Mouse (Mus musculus): Measurements from ENCODE around the gene Fam234a. TPM values are rescaled to one million over a fixed set of nuclear protein-coding genes. Genes with fewer than 3 reads are reported as not detected.
A peak's percentile ranks its signal among the peaks of the same experiment; 100 is the strongest.
"Not testable (repeated sequence)": the region's sequence is repeated elsewhere in the genome, so short reads cannot be mapped to it uniquely, and the experiment has no call there.

Gene Fam234a
- polyA plus RNA-seq, 1 experiment: 42.0 TPM

DNA sequence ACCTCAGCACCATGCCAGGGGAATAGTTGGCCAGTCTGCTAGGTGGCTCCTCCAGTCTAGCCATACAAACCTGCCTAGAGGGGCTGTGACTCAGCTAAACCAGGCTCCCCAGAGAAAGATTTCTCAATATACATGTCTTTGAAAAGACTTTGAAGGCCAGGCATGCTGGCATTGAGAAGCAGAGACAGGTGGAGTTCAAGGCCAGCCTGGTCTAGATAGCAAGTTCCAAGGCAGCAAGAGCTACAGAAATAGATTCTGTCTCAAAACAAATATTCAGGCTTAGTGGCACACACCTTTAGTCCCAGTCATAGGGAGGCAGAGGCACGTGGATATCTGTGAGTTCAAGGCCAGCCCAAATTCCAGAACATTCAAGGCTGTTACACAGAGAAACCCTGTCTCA, 37.6 kb downstream of the Fam234a start:
- Histone ChIP-seq H3K4me3 (ENCODE audit: insufficient read depth, low read depth, low read length) (no peak overlapping the region), H3K27ac (replicated peaks; ENCODE audit: low read depth, low read length) (no peak overlapping the region), H3K4me1 (ENCODE audit: control insufficient read depth, insufficient read depth, insufficient read length, low read length) (no peaks in the 10 kb centered on the region)

DNA sequence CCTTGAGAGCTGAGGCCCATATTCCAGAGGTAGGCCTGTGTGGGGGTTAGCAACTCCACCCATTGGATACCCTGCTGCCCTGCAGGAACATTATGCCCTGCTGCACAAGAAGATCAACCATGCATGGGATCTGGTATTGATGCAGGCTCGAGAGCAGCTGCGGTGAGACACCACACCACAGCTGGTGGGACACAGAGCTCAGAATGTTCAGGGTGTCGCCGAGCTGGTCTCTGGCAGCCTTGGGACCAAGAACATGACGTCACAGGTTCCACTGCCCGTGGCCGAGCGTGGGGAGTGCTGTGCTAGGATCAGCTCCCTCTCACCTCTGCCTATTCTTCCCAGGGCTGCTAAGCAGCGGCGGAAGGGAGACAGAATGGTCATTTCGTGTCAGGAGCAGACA, 39.3 kb downstream of the Fam234a start:
- no peaks in the 10 kb centered on the region for H3K4me1 ChIP-seq (ENCODE audit: control insufficient read depth, insufficient read depth, insufficient read length, low read length)
- H3K27ac ChIP-seq (replicated peaks; ENCODE audit: low read depth, low read length): no peak overlapping the region
- H3K4me3 ChIP-seq (ENCODE audit: insufficient read depth, low read depth, low read length): no peak overlapping the region

DNA sequence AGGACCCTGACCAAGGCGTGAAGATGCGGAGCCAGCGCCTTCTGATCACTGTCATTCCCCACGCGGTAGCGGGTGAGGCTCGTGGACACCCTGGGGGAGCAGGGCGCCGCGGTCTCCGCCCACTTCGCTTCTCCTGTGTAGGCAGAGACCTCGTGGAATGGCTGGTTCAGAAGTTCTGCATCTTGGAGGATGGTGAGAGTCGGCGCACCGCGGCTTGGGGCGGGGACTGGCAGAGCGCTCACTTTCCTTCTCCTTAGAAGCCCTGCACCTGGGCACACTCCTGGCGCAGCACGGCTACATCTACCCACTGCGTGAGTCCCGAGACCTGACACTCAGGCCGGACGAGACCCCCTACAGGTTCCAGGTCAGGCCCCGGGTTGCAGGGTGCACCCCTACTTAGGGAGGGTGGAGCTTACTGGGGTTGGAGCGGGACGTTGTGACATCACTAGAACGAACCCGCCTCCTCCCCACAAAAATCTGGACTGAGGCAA, 40.7 kb downstream of the Fam234a start:
- Histone ChIP-seq H3K4me1 (ENCODE audit: control insufficient read depth, insufficient read depth, insufficient read length, low read length) (no peaks in the 10 kb centered on the region), H3K4me3 (ENCODE audit: insufficient read depth, low read depth, low read length) (peak overlapping the region; percentile 31), H3K27ac (replicated peaks; ENCODE audit: low read depth, low read length) (no peak overlapping the region)

DNA sequence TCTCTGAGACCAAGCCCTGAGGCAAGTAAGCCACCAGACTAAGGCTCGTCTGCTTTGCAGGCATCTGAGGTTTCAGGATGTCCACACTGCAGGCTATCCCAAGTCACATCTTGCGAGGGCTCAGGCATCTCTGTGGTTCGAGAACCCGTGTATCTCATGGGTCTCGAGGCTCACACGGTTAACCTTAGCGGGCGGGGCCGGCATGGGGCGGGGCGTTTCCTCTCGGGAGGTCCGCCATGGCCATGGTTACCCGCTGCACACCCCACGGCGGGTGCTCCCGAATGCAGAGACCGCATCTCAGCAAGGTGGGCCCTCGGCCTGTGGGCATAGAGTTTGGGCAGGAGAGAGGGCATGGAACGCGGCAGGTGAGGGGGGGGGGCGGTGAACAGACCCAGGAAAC, 41.3 kb downstream of the Fam234a start, which contains the start of gene Rgs11:
Gene Rgs11 (plus strand): TSS at position 215 of the 400 bp plus-strand sequence.
- Histone ChIP-seq H3K4me1 (ENCODE audit: control insufficient read depth, insufficient read depth, insufficient read length, low read length) (no peaks in the 10 kb centered on the region), H3K4me3 (ENCODE audit: insufficient read depth, low read depth, low read length) (peak within 1 kb of the TSS; percentile 43), H3K27ac (replicated peaks; ENCODE audit: low read depth, low read length) (no peak within 1 kb of the TSS)

DNA sequence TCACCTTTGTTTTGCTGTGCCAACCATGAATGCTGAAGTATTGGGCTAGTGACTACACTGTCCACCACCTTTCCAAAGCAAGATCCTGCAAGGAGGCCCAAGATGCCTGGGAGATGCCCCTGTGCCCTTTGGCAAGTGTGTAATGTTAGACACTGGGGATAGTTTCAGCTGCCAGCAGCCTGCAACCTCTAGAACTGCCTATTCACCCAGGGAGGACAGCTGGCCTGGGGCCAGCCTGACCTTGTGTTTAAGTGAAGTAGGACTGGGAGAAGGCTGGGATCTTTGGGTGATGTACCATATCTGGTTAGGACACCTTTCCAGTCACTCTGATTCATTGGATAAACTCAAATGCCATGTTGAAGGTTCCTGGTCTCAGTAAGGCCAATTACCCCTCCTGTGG, 42.0 kb downstream of the Fam234a start:
- Histone ChIP-seq H3K4me3 (ENCODE audit: insufficient read depth, low read depth, low read length) (no peak overlapping the region), H3K4me1 (ENCODE audit: control insufficient read depth, insufficient read depth, insufficient read length, low read length) (no peaks in the 10 kb centered on the region), H3K27ac (replicated peaks; ENCODE audit: low read depth, low read length) (no peak overlapping the region)

DNA sequence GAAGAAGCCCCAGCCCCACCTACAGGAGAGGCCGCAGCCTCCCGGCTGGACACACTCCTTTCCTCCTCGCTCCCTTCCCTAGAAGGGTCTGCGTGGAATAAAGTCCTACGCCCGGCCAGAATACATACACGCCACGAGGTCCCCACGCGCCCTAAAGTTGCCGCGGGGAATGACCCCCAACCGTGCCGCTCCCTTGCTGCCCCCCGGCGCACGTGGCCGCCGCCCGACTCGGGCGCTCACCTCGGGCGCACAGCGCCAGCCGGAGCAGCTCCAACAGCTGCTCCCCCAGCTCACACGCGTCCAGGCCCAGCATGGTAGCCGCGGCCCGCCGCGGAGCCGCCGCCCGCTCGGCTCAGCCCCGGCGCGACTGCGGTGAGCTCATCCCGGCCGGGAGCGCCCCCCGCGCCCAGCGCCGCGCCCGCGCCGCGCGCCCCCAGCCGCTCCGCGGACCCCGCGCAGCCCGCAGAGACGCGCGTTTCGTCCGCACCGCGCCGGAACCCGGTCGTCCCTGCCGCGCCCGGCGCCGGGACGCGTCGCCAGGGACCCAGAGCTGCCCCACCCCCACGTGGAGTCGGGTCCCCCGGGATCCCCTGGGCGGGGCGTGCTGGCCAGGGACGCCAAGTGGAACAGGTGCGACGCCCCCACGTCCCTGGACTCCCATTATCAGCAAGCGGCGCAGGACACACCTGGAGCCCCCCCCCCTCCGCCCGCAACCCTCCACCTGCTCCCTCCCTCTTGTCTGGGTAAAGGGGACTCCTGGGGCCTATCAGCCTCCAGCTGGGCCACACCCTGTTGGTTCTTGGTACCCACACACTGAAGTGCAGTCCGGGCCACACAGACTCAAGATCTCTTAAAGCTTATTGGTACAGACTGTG, 43.0 kb downstream of the Fam234a start:
- H3K4me1 ChIP-seq (ENCODE audit: control insufficient read depth, insufficient read depth, insufficient read length, low read length): no peaks in the 10 kb centered on the region
- H3K27ac ChIP-seq (replicated peaks; ENCODE audit: low read depth, low read length): no peak overlapping the region
- peak overlapping the region; percentile 44 for H3K4me3 ChIP-seq (ENCODE audit: insufficient read depth, low read depth, low read length)

DNA sequence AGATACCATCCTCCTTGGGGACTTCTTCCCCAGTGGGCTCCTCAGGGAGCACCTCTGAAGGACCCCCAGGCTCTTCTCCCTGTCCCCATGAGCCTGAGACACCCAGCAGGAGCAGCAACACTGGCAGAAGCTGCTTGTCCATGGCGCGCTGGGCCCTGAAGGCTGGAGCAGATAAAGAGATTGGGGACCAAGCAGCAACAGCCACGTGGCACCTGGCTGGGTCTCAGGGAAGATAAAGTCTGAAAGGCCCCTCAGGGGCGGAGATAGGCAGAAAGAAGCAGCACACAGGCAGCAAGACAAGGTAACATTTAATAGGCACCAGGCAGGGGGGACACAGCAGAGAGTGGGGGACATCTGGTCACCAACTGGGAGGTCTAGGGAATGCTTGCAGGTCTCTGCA, 45.1 kb downstream of the Fam234a start, which contains the start of gene Pdia2:
Gene Pdia2 (minus strand): TSS at position 196 of the 400 bp plus-strand sequence.
- no peak within 1 kb of the TSS for H3K27ac ChIP-seq (replicated peaks; ENCODE audit: low read depth, low read length)
- H3K4me1 ChIP-seq (ENCODE audit: control insufficient read depth, insufficient read depth, insufficient read length, low read length): no peaks in the 10 kb centered on the region
- H3K4me3 ChIP-seq (ENCODE audit: insufficient read depth, low read depth, low read length): no peak within 1 kb of the TSS

DNA sequence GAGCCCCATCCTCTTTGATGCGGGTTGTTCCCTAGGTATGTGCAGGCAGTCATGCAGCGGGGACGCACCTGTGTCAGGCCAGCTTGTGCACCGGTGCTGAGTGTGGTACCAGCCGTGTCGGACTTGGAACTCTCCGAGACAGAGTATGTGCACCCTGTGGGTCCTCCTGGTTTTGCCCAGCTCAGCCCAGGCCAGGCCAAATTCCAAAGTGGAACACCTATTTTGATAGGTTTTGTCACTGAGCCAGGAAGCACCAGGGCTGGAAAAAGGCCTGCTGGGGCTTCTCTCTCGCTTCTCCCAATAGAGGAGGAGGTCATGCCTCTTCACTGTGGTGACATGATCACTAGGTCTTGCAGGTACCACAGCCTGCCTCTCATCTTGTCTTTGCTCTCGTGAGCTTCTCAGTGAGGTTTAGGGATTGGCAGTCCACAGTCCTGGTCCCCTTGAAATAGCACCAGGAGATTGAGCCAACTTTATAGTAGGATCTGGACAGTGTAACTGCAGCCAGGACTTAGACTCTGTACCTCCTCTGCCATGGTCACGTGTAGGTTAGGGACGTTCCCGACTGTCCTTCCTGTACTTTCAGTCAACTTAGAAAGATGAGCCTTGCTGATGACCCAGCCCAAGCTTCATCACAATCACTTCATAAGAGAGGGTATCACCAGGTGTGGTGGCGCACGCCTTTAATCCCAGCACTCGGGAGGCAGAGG, 51.4 kb downstream of the Fam234a start:
- Histone ChIP-seq H3K27ac (replicated peaks; ENCODE audit: low read depth, low read length) (no peak overlapping the region), H3K4me1 (ENCODE audit: control insufficient read depth, insufficient read depth, insufficient read length, low read length) (no peaks in the 10 kb centered on the region), H3K4me3 (ENCODE audit: insufficient read depth, low read depth, low read length) (no peak overlapping the region)

DNA sequence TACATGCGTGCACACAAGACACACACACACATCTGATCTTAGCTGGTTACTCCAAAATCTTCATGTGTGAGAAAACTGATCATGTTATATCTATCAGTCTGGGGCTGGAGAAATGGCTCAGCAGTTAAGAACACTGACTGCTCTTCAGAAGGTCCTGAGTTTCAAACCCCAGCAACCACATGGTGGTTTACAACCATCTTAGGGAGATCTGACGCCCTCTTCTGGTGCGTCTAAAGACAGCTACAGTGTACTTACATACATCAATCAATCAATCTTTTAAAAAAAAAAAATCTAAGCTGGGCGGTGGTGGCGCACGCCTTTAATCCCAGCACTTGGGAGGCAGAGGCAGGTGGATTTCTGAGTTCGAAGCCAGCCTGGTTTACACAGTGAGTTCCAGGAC, 52.6 kb downstream of the Fam234a start:
- H3K4me1 ChIP-seq (ENCODE audit: control insufficient read depth, insufficient read depth, insufficient read length, low read length); H3K27ac ChIP-seq (replicated peaks; ENCODE audit: low read depth, low read length); H3K4me3 ChIP-seq (ENCODE audit: insufficient read depth, low read depth, low read length): not testable (repeated sequence)

DNA sequence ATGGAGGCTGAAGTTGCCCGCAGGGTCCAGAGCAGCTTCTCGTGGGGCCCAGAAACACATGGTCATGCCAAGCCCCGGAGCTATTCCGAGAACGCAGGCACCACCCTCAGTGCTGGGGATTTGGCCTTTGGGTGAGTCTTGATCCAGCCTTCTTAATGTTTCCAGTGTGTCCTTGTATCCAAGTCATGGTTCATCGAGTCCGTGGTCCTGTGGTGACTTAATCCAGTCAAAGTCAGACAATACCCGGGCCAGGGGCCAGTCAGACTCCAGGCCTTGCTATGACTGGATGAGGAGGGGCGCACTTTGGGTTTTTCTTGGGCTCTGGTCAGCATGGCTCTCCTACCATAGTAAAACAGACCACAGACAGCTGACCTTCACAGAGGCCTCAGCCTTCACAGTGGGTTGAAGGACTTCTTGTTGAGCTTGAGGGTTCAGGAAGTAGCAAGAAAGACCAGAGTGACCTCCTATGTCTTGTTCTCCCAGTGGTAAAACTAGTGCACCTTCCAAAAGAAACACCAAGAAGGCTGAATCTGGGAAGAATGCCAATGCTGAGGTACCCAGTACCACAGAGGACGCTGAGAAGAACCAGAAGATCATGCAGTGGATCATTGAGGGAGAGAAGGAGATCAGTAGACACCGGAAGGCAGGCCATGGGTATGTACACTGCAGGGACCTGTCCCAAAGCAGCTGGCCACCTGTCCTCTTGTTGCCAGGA, 55.8 kb downstream of the Fam234a start:
- H3K4me3 ChIP-seq (ENCODE audit: insufficient read depth, low read depth, low read length): no peak overlapping the region
- H3K27ac ChIP-seq (replicated peaks; ENCODE audit: low read depth, low read length): no peak overlapping the region
- H3K4me1 ChIP-seq (ENCODE audit: control insufficient read depth, insufficient read depth, insufficient read length, low read length): no peaks in the 10 kb centered on the region

DNA sequence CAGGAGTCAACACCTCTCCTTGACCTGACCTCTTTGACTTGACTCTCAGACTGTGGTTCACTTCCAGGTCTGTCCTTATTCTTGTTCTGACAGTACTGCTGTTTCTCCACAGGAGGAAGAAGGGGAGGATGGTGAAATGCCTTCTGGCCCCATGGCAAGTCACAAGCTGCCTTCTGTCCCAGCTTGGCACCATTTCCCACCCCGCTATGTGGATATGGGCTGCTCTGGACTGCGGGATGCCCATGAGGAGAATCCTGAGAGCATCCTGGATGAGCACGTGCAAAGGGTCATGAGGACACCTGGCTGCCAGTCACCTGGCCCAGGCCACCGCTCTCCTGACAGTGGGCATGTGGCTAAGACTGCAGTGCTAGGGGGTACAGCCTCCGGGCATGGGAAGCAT, 56.5 kb downstream of the Fam234a start:
- Histone ChIP-seq H3K27ac (replicated peaks; ENCODE audit: low read depth, low read length) (no peak overlapping the region), H3K4me3 (ENCODE audit: insufficient read depth, low read depth, low read length) (no peak overlapping the region)

DNA sequence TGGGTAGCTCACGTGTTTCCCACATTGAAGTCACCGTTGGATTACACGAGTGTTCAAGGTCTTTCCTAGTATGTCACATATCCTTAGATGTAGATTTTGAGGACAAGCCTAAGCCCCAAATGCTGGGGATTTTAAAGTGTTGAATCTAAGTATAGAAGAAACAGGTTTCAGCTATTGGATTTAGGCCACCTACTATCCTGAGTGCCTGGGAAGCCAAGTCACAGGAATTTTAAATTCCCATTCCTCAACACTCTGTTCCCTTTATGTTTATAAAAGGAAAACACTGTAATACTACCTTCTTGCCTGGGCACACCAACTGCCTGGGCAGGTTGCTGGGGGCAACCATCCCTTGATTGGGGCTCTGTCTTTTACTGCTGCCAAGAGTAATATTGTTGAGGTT, 62.9 kb downstream of the Fam234a start:
- no peaks in the 10 kb centered on the region for H3K4me1 ChIP-seq (ENCODE audit: control insufficient read depth, insufficient read depth, insufficient read length, low read length)
- no peak overlapping the region for H3K27ac ChIP-seq (replicated peaks; ENCODE audit: low read depth, low read length)
- no peak overlapping the region for H3K4me3 ChIP-seq (ENCODE audit: insufficient read depth, low read depth, low read length)

More for the DNA sequence above, 56.5 kb downstream of the Fam234a start:
- no peaks in the 10 kb centered on the region for H3K4me1 ChIP-seq (ENCODE audit: control insufficient read depth, insufficient read depth, insufficient read length, low read length)

DNA sequence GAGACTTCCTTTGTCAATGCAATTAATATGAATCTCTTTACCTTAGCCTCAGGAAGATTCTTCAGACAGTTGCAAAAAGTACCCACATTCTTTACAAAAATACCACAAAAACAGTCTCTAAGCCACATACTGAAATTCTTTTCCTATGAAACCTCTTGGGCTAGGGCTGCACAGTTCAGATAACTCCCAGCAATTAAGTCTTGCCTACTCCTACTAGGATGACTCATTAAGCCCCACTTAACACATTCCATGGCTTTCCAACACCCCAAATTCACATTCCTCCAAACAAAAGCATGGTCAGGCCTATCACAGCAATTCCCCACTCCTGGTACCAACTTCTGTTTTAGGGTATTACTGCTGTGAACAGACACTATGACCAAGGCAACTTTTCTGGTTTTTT, 65.4 kb downstream of the Fam234a start:
- Histone ChIP-seq H3K4me1 (ENCODE audit: control insufficient read depth, insufficient read depth, insufficient read length, low read length) (no peaks in the 10 kb centered on the region), H3K27ac (replicated peaks; ENCODE audit: low read depth, low read length) (no peak overlapping the region), H3K4me3 (ENCODE audit: insufficient read depth, low read depth, low read length) (no peak overlapping the region)

DNA sequence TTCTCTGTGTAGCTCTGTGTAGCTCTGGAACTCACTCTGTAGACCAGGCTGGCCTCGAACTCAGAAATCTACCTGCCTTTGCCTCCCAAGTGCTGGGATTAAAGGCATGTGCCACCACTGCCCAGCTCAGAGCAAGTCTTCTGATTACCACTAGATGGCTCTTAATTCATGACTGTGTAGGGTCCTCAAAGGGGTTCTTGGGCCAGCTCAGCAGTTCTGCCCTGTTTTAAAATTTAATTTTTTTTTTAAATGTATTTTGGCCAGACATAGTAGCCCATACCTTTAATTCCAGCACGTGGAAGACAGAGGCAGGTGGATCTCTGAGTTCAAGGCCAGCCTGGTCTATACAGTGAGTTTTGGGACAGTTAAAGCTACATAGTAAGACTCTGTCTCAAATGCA, 68.8 kb downstream of the Fam234a start:
- not testable (repeated sequence) for H3K4me3 ChIP-seq (ENCODE audit: insufficient read depth, low read depth, low read length); H3K4me1 ChIP-seq (ENCODE audit: control insufficient read depth, insufficient read depth, insufficient read length, low read length); H3K27ac ChIP-seq (replicated peaks; ENCODE audit: low read depth, low read length)

DNA sequence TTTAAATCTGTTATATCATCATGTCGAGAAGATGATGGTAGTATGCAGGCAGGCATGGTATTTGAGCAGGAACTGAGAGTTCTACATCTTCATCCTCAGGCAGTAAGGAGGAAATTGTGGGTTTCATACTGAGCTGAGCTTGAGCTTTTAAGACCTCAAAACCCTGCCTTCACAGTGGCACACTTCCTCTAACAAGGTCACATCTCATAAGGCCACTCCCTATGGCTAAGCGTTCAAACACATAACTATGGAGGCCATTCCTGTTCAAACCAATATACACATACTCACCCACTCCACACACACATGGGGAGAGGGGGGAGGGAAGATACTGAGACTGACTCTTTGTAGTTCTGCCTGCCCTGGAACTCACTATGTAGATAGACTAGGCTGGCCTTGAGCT, 76.0 kb downstream of the Fam234a start:
- peak overlapping the region; percentile 72 for H3K27ac ChIP-seq (replicated peaks; ENCODE audit: low read depth, low read length)
- H3K4me1 ChIP-seq (ENCODE audit: control insufficient read depth, insufficient read depth, insufficient read length, low read length): no peaks in the 10 kb centered on the region
- H3K4me3 ChIP-seq (ENCODE audit: insufficient read depth, low read depth, low read length): no peak overlapping the region
